Mouse (Mus musculus) spleen, adult 2 months (tissue): Measurements from ENCODE around the gene Tom1l1. TPM values are rescaled to one million over a fixed set of nuclear protein-coding genes. Genes with fewer than 3 reads are reported as not detected.

Experiments
- DNase-seq, 2 experiments: peaks; one replicate each; pipeline versions ENCODE4 v3.0.0 to v3.0.0-alpha.2; 2012 to 2021; ENCODE audit warnings: low spot score in 2 of 2, low read depth in 1 of 2
- H3K27ac ChIP-seq: fragments of 200-500 bp; 2 replicates; pipeline ENCODE4 v1.5.1; 2012; ENCODE audit warnings: low read length, inconsistent platforms; ENCODE audit not compliant: insufficient read depth
- H3K27me3 ChIP-seq: fragments of 200-500 bp; 2 replicates; pipeline ENCODE4 v1.6.1; 2012; ENCODE audit warnings: mild to moderate bottlenecking, moderate library complexity, low read length, inconsistent platforms; ENCODE audit not compliant: control insufficient read depth, insufficient read depth
- H3K36me3 ChIP-seq: fragments of 200-500 bp; 2 replicates; pipeline ENCODE4 v1.6.1; 2012; ENCODE audit warnings: mild to moderate bottlenecking, low read length, inconsistent platforms; ENCODE audit not compliant: control insufficient read depth, insufficient read depth
- H3K4me1 ChIP-seq: fragments of 200-500 bp; 2 replicates; pipeline ENCODE4 v1.6.1; 2011; ENCODE audit warnings: inconsistent platforms; ENCODE audit not compliant: control insufficient read depth, insufficient read depth, insufficient read length
- H3K4me3 ChIP-seq: fragments of 200-500 bp; 2 replicates; pipeline ENCODE4 v1.5.1; 2011; ENCODE audit warnings: mild to moderate bottlenecking, inconsistent platforms; ENCODE audit not compliant: insufficient read depth, insufficient read length; ENCODE audit errors: extremely low read depth
- CTCF ChIP-seq: fragments of 200-500 bp; IDR thresholded peaks from 2 replicates; pipeline ENCODE4 v1.5.1; 2011; ENCODE audit warnings: mild to moderate bottlenecking, inconsistent platforms; ENCODE audit not compliant: insufficient read depth, insufficient read length, insufficient replicate concordance; ENCODE audit errors: extremely low read depth
- POLR2A ChIP-seq: fragments of 200-500 bp; IDR thresholded peaks from 2 replicates; pipeline ENCODE4 v1.6.1; 2011; ENCODE audit warnings: low read depth, low read length, inconsistent platforms
- WGBS: fragments of 180-500 bp; shearing (Covaris S2); methylation state at CpG from one replicate; pipeline ENCODE4 v1.1.7; 2018; 5-methylcytosine and 5-hydroxymethylcytosine counted together
- polyA plus RNA-seq: library from polyadenylated mRNA; depleted of rRNA; stranded (reverse); fragments of >200 nt; gene quantifications from 2 replicates; pipeline ENCODE4 v1.2.3, GENCODE M21; 2012; rRNA removed

The Tom1l1 gene
- polyA plus RNA-seq, 1 experiment, result 1.8 TPM

DNA sequence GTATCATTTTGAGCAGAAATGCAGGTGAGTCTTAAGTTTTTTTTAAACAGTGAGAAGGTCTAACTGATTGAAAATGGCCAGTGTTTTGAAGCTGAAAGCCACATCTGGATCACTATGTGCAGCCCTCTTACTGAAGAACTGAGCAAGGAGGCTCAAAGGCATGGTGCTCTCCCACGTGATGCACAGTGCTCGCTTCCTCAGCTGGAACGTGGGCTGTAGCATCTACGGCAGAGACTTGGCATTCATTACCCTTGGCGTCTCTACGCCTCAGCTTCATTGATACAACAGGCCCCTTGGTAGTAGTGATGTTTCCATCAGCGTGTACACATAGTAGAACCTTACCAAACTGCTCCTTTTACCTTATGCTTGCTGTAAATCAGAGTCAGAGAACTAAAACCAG lies 65.7 kb downstream of the Tom1l1 start:
- no peak for DNase-seq
- Histone ChIP-seq H3K27me3 (no peaks in the 10 kb centered on the region), H3K4me1 (no peaks in the 10 kb centered on the region), H3K36me3 (no peaks in the 10 kb centered on the region), H3K4me3 (no peak overlapping the region), H3K27ac (no peak overlapping the region)
- TF ChIP-seq CTCF (no peak), POLR2A (no peak)
- WGBS, result 93% methylated on average over 7 of the region's 7 CpGs

DNA sequence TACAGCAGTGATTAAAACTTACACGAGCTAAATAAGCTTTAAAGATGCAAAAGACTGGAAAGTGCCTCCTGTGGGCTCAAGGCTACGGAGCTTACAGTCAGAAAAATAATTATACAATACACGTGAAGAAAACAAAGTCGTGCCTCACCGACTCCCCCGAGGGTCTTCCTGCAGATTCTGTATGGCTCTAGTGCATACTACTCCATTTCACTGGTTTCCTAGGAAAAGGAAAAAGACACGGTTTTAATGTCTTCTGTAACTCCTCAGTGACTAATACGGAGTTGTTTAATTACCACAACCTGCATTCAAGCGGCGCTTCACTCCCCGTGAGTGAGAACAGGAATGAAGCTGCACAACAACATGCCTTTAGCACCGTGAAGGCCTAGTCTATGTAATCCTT lies 66.1 kb downstream of the Tom1l1 start:
- Histone ChIP-seq H3K4me3 (no peak overlapping the region), H3K4me1 (no peaks in the 10 kb centered on the region), H3K27me3 (no peaks in the 10 kb centered on the region), H3K36me3 (no peaks in the 10 kb centered on the region), H3K27ac (no peak overlapping the region)
- 92% methylated on average over 12 of the region's 12 CpGs for WGBS
- no peak for DNase-seq
- no peak for TF ChIP-seq POLR2A

DNA sequence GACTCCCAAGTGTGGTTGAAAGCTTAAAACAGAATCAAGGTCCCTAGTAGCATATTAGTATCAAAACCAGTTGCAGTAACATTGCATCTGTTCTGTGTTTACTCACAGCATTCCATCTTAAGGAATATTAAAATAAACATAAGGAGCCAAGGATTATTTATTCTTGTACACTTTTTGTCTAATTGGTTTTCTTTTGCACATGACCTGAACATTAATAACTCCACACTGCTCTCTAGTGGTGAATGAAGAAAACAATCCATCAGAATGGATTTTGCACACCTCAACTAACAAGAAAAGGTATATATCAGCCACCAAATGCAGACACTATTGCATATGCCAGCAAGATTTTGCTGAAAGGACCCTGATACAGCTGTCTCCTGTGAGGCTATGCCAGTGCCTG lies 71.7 kb downstream of the Tom1l1 start:
- Histone ChIP-seq H3K4me3 (no peak overlapping the region), H3K27ac (no peak overlapping the region), H3K36me3 (no peaks in the 10 kb centered on the region), H3K27me3 (no peaks in the 10 kb centered on the region), H3K4me1 (no peaks in the 10 kb centered on the region)
- DNase-seq, result no peak
- no peak for TF ChIP-seq CTCF
- TF ChIP-seq POLR2A, result no peak

GRCm38 (mm10) chr11:90614743-90615142 lies 73.4 kb downstream of the Tom1l1 start:
- Histone ChIP-seq H3K36me3 (no peaks in the 10 kb centered on the region), H3K27ac (no peak overlapping the region), H3K4me1 (no peaks in the 10 kb centered on the region), H3K4me3 (no peak overlapping the region), H3K27me3 (no peaks in the 10 kb centered on the region)
- 39% methylated on average over 6 of the region's 6 CpGs for WGBS
- no peak for DNase-seq
- TF ChIP-seq CTCF (no peak), POLR2A (no peak)

GRCm38 (mm10) chr11:90612118-90612517 lies 76.0 kb downstream of the Tom1l1 start:
- H3K36me3 ChIP-seq, result no peaks in the 10 kb centered on the region
- no peak for TF ChIP-seq POLR2A
- TF ChIP-seq CTCF, result no peak
- no peak overlapping the region for H3K27ac ChIP-seq
- H3K4me1 ChIP-seq, result no peaks in the 10 kb centered on the region
- no peak overlapping the region for H3K4me3 ChIP-seq
- no peak for DNase-seq
- H3K27me3 ChIP-seq, result no peaks in the 10 kb centered on the region

GRCm38 (mm10) chr11:90603066-90603465 lies 85.1 kb downstream of the Tom1l1 start:
- Histone ChIP-seq H3K27me3 (no peaks in the 10 kb centered on the region), H3K36me3 (no peaks in the 10 kb centered on the region), H3K4me1 (no peaks in the 10 kb centered on the region), H3K4me3 (no peak overlapping the region), H3K27ac (no peak overlapping the region)
- TF ChIP-seq CTCF (no peak), POLR2A (no peak)
- no peak for DNase-seq
- WGBS, result 95% methylated on average over 2 of the region's 2 CpGs

GRCm38 (mm10) chr11:90595826-90596225 lies 92.3 kb downstream of the Tom1l1 start:
- no peak overlapping the region for H3K4me3 ChIP-seq
- 96% methylated on average over 1 of the region's 1 CpGs for WGBS
- DNase-seq, result no peak

More at GRCm38 (mm10) chr11:90595826-90596225, 92.3 kb downstream of the Tom1l1 start:
- no peaks in the 10 kb centered on the region for H3K4me1 ChIP-seq
- TF ChIP-seq POLR2A, result no peak
- no peak for TF ChIP-seq CTCF
- no peaks in the 10 kb centered on the region for H3K36me3 ChIP-seq
- no peaks in the 10 kb centered on the region for H3K27me3 ChIP-seq
- no peak overlapping the region for H3K27ac ChIP-seq

Other genes with a start within 250 kb of the Tom1l1 start
- gene Stxbp4, start 50.3 kb downstream of the Tom1l1 start, polyA plus RNA-seq, result 0.66 and 0.88 TPM in 2 replicates
- 9.5 and 12.0 TPM in 2 replicates for gene Cox11, start 50.2 kb downstream of the Tom1l1 start, polyA plus RNA-seq